Mouse (Mus musculus) cortical plate, adult 2 months (tissue): ENCODE data around the gene Zfp507.

ENCODE experiments used
- CTCF ChIP-seq: fragments of 200-500 bp; IDR thresholded peaks from 2 replicates; pipeline ENCODE4 v1.5.1; 2011; ENCODE audit warnings: mild to moderate bottlenecking, control low read depth, low read length; ENCODE audit not compliant: insufficient read depth; ENCODE audit errors: extremely low read depth
- POLR2A ChIP-seq: fragments of 200-500 bp; IDR thresholded peaks from 2 replicates; pipeline ENCODE4 v1.6.1; 2011; ENCODE audit warnings: mild to moderate bottlenecking, low read length, control low read depth; ENCODE audit not compliant: insufficient read depth; ENCODE audit errors: extremely low read depth

DNA sequence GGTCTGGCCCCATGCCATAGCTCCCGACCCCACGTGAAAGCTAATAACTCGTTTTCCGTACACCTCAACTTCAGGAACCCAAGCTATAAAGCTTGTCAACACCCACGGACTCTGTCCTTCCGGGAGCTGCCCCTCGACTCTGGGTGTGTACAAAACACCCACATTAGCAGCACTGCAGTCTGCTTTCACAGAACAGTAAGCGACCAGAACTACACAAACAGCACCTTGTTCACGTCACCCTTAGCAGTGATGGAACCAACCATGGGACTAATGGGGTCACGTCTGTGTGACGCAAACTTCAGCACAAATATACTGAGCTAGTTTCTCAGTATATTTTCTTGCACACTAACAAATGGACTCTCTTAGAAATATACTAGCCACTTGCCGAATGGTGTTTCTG is 28.7 kb downstream of the Zfp507 start:
- no peak for TF ChIP-seq POLR2A
- TF ChIP-seq CTCF: no peak
